Mouse (Mus musculus) midbrain, embryonic 10.5 days (tissue): ENCODE measurements around the gene Mbnl1. TPM values are rescaled to one million over a fixed set of nuclear protein-coding genes. Genes with fewer than 3 reads are reported as not detected.
"Not testable (repeated sequence)": the region's sequence is repeated elsewhere in the genome, so short reads cannot be mapped to it uniquely, and the experiment has no call there.

Source experiments
- DNase-seq: peaks from one replicate; pipeline ENCODE4 v3.0.0-alpha.2; 2017; ENCODE audit warnings: low spot score
- H3K27ac ChIP-seq: fragments of 300-500 bp; sonication (generic); replicated peaks from 2 replicates; pipeline ENCODE4 v1.5.1; 2016; ENCODE audit warnings: mild to moderate bottlenecking
- H3K27me3 ChIP-seq: fragments of 300-500 bp; sonication (generic); 2 replicates; pipeline ENCODE4 v1.6.1; 2016; ENCODE audit warnings: low read depth, mild to moderate bottlenecking; ENCODE audit not compliant: poor library complexity, severe bottlenecking
- H3K36me3 ChIP-seq: fragments of 300-500 bp; sonication (generic); 2 replicates; pipeline ENCODE4 v1.6.1; 2016; ENCODE audit warnings: mild to moderate bottlenecking, moderate library complexity
- H3K4me1 ChIP-seq: fragments of 300-500 bp; sonication (generic); 2 replicates; pipeline ENCODE4 v1.6.1; 2016
- H3K4me3 ChIP-seq: fragments of 300-500 bp; sonication (generic); 2 replicates; pipeline ENCODE4 v1.5.1; 2016; ENCODE audit warnings: mild to moderate bottlenecking, moderate library complexity
- H3K9me3 ChIP-seq: fragments of 300-500 bp; sonication (generic); replicated peaks from 2 replicates; pipeline ENCODE4 v1.6.1; 2016; ENCODE audit warnings: mild to moderate bottlenecking
- WGBS: fragments of 180-500 bp; shearing (Covaris S2); methylation state at CpG from one replicate; pipeline ENCODE4 v1.1.7; 2016; 5-methylcytosine and 5-hydroxymethylcytosine counted together
- polyA plus RNA-seq: library from polyadenylated mRNA; unstranded; fragments of >200 nt; fragmentation: Nextera tagmentation; extraction: Ambion mirVana; gene quantifications from 2 replicates; pipeline ENCODE4 v1.2.1, GENCODE M21; 2016

Gene Mbnl1
- 34.5 and 36.0 TPM in 2 replicates for polyA plus RNA-seq

GRCm38 (mm10) chr3:60472681-60473177 lies at the start of gene Mbnl1:
Mbnl1 (plus strand) TSS chr3:60472830.
- Histone ChIP-seq H3K36me3 (no peaks in the 10 kb centered on the region), H3K9me3 (no peaks in the 10 kb centered on the region), H3K27ac (no peak within 1 kb of the TSS), H3K4me1 (no peaks in the 10 kb centered on the region), H3K4me3 (no peak within 1 kb of the TSS), H3K27me3 (no peaks in the 10 kb centered on the region)
- no peak for DNase-seq
- WGBS: 80% methylated on average over 5 of the region's 5 CpGs

- no peaks in the 10 kb centered on the region for H3K27me3 ChIP-seq
- 75% methylated on average over 1 of the region's 1 CpGs for WGBS
- no peak for DNase-seq
Measured at GRCm38 (mm10) chr3:60424148-60424547, 48.5 kb upstream of the Mbnl1 start.

GRCm38 (mm10) chr3:60429049-60429448 lies 43.6 kb upstream of the Mbnl1 start:
- no peaks in the 10 kb centered on the region for H3K9me3 ChIP-seq
- WGBS: 96% methylated on average over 5 of the region's 5 CpGs
- H3K4me3 ChIP-seq: no peak overlapping the region
- no peak for DNase-seq
- no peaks in the 10 kb centered on the region for H3K4me1 ChIP-seq
- H3K27ac ChIP-seq: no peak overlapping the region
- H3K36me3 ChIP-seq: no peaks in the 10 kb centered on the region
- H3K27me3 ChIP-seq: no peaks in the 10 kb centered on the region

More at GRCm38 (mm10) chr3:60424148-60424547, 48.5 kb upstream of the Mbnl1 start:
- no peaks in the 10 kb centered on the region for H3K36me3 ChIP-seq
- H3K27ac ChIP-seq: no peak overlapping the region
- no peak overlapping the region for H3K4me3 ChIP-seq
- H3K4me1 ChIP-seq: no peaks in the 10 kb centered on the region
- no peaks in the 10 kb centered on the region for H3K9me3 ChIP-seq

- no peaks in the 10 kb centered on the region for H3K4me1 ChIP-seq
- no peak for DNase-seq
Measured at GRCm38 (mm10) chr3:60437254-60437653, 35.4 kb upstream of the Mbnl1 start.

GRCm38 (mm10) chr3:60437678-60438232 lies 34.9 kb upstream of the Mbnl1 start:
- DNase-seq: no peak
- H3K4me3 ChIP-seq: no peak overlapping the region
- no peaks in the 10 kb centered on the region for H3K9me3 ChIP-seq
- H3K4me1 ChIP-seq: no peaks in the 10 kb centered on the region
- H3K27me3 ChIP-seq: no peaks in the 10 kb centered on the region
- no peaks in the 10 kb centered on the region for H3K36me3 ChIP-seq
- 86% methylated on average over 1 of the region's 1 CpGs for WGBS
- no peak overlapping the region for H3K27ac ChIP-seq

More at GRCm38 (mm10) chr3:60437254-60437653, 35.4 kb upstream of the Mbnl1 start:
- Histone ChIP-seq H3K27me3 (no peaks in the 10 kb centered on the region), H3K9me3 (no peaks in the 10 kb centered on the region), H3K36me3 (no peaks in the 10 kb centered on the region), H3K4me3 (no peak overlapping the region), H3K27ac (no peak overlapping the region)

- Histone ChIP-seq H3K27ac (no peak overlapping the region), H3K4me3 (no peak overlapping the region), H3K9me3 (no peaks in the 10 kb centered on the region), H3K27me3 (no peaks in the 10 kb centered on the region), H3K36me3 (no peaks in the 10 kb centered on the region), H3K4me1 (no peaks in the 10 kb centered on the region)
- WGBS: 87% methylated on average over 1 of the region's 1 CpGs
- DNase-seq: no peak
Measured at GRCm38 (mm10) chr3:60438715-60439114, 33.9 kb upstream of the Mbnl1 start.

GRCm38 (mm10) chr3:60461828-60462521 lies 10.7 kb upstream of the Mbnl1 start:
- Histone ChIP-seq H3K4me3 (no peak overlapping the region), H3K27me3 (no peaks in the 10 kb centered on the region), H3K36me3 (no peaks in the 10 kb centered on the region), H3K9me3 (no peaks in the 10 kb centered on the region), H3K4me1 (no peaks in the 10 kb centered on the region), H3K27ac (no peak overlapping the region)
- WGBS: 89% methylated on average over 6 of the region's 6 CpGs
- no peak for DNase-seq

GRCm38 (mm10) chr3:60468667-60469066 lies 4.0 kb upstream of the Mbnl1 start:
- H3K9me3 ChIP-seq, H3K27ac ChIP-seq, H3K36me3 ChIP-seq, H3K4me3 ChIP-seq, H3K27me3 ChIP-seq, DNase-seq, H3K4me1 ChIP-seq: not testable (repeated sequence)
- 80% methylated on average over 2 of the region's 3 CpGs for WGBS

GRCm38 (mm10) chr3:60469170-60469805 lies 3.3 kb upstream of the Mbnl1 start:
- H3K4me1 ChIP-seq, H3K9me3 ChIP-seq: not testable (repeated sequence)

GRCm38 (mm10) chr3:60472011-60472680 lies 484 bp upstream of the Mbnl1 start:
- H3K4me3 ChIP-seq: no peak overlapping the region
- 96% methylated on average over 2 of the region's 2 CpGs for WGBS
- H3K36me3 ChIP-seq: no peaks in the 10 kb centered on the region
- no peaks in the 10 kb centered on the region for H3K9me3 ChIP-seq
- H3K27ac ChIP-seq: no peak overlapping the region
- no peak for DNase-seq
- H3K4me1 ChIP-seq: no peaks in the 10 kb centered on the region
- H3K27me3 ChIP-seq: no peaks in the 10 kb centered on the region

More at GRCm38 (mm10) chr3:60469170-60469805, 3.3 kb upstream of the Mbnl1 start:
- WGBS: 95% methylated on average over 2 of the region's 3 CpGs
- not testable (repeated sequence) for H3K36me3 ChIP-seq, DNase-seq, H3K27me3 ChIP-seq, H3K27ac ChIP-seq, H3K4me3 ChIP-seq

- no peak overlapping the region for H3K4me3 ChIP-seq
- WGBS: 93% methylated on average over 11 of the region's 11 CpGs
- H3K27me3 ChIP-seq: no peaks in the 10 kb centered on the region
- DNase-seq: no peak
- H3K27ac ChIP-seq: no peak overlapping the region
- H3K36me3 ChIP-seq: no peaks in the 10 kb centered on the region
- H3K9me3 ChIP-seq: no peaks in the 10 kb centered on the region
- no peaks in the 10 kb centered on the region for H3K4me1 ChIP-seq
Measured at GRCm38 (mm10) chr3:60473861-60474653, 1.4 kb downstream of the Mbnl1 start.

GRCm38 (mm10) chr3:60474654-60474972 lies 2.0 kb downstream of the Mbnl1 start:
- Histone ChIP-seq H3K4me3 (no peak overlapping the region), H3K27me3 (no peaks in the 10 kb centered on the region), H3K27ac (no peak overlapping the region), H3K9me3 (no peaks in the 10 kb centered on the region), H3K4me1 (no peaks in the 10 kb centered on the region), H3K36me3 (no peaks in the 10 kb centered on the region)
- 90% methylated on average over 3 of the region's 3 CpGs for WGBS
- DNase-seq: no peak
